Mouse (Mus musculus) liver, embryonic 16.5 days (tissue): ENCODE data around the gene Trio. TPM values are rescaled to one million over a fixed set of nuclear protein-coding genes. Genes with fewer than 3 reads are reported as not detected.

ENCODE experiments used
- ATAC-seq: fragments of 200-750 bp; cut with Nextera tagmentation; 2 replicates; pipeline ENCODE4 v1.8.0; 2017; ENCODE audit warnings: low read depth, mild to moderate bottlenecking, moderate number of reproducible peaks, moderate library complexity
- H3K27ac ChIP-seq: fragments of 300-500 bp; sonication (generic); 2 replicates; pipeline ENCODE4 v1.5.1; 2014; ENCODE audit warnings: mild to moderate bottlenecking, low read length
- H3K27me3 ChIP-seq: fragments of 300-500 bp; sonication (generic); 2 replicates; pipeline ENCODE4 v1.6.1; 2014; ENCODE audit warnings: low read depth, low read length, mixed read lengths; ENCODE audit not compliant: control insufficient read depth, insufficient read depth
- H3K36me3 ChIP-seq: fragments of 300-500 bp; sonication (generic); 2 replicates; pipeline ENCODE4 v1.6.1; 2014; ENCODE audit warnings: mild to moderate bottlenecking; ENCODE audit not compliant: control insufficient read depth, insufficient read depth
- H3K4me1 ChIP-seq: fragments of 300-500 bp; sonication (generic); 2 replicates; pipeline ENCODE4 v1.6.1; 2014; ENCODE audit warnings: low read depth, low read length, mixed read lengths; ENCODE audit not compliant: control insufficient read depth
- H3K4me2 ChIP-seq: fragments of 300-500 bp; sonication (generic); 2 replicates; pipeline ENCODE4 v1.6.1; 2014; ENCODE audit warnings: low read depth, low read length, mixed read lengths
- H3K4me3 ChIP-seq: fragments of 300-500 bp; sonication (generic); 2 replicates; pipeline ENCODE4 v1.5.1; 2014; ENCODE audit warnings: low read depth, mild to moderate bottlenecking, low read length
- H3K9ac ChIP-seq: fragments of 300-500 bp; sonication (generic); 2 replicates; pipeline ENCODE4 v1.6.1; 2014; ENCODE audit warnings: low read depth, low read length
- H3K9me3 ChIP-seq: fragments of 300-500 bp; sonication (generic); replicated peaks from 2 replicates; pipeline ENCODE4 v1.6.1; 2016; ENCODE audit warnings: low read length; ENCODE audit not compliant: control insufficient read depth
- WGBS: fragments of 180-500 bp; shearing (Covaris S2); extraction: QIAGEN DNeasy Blood & Tissue Kit; methylation state at CpG from one replicate; pipeline ENCODE4 v1.1.7; 2014; ENCODE audit not compliant: insufficient replicate concordance; 5-methylcytosine and 5-hydroxymethylcytosine counted together
- polyA plus RNA-seq: library from polyadenylated mRNA; unstranded; fragments of >200 nt; fragmentation: Nextera tagmentation; extraction: Ambion mirVana; gene quantifications from 2 replicates; pipeline ENCODE4 v1.2.1, GENCODE M21; 2015

Trio gene
- polyA plus RNA-seq, 1 experiment from 2014 or later = 3.2 TPM

- Histone ChIP-seq H3K4me3 (no peak overlapping the region), H3K9ac (no peak overlapping the region), H3K4me1 (peaks cover 4% of the 10 kb centered on the region), H3K9me3 (no peaks in the 10 kb centered on the region), H3K27ac (no peak overlapping the region), H3K4me2 (no peak overlapping the region), H3K36me3 (no peaks in the 10 kb centered on the region), H3K27me3 (no peaks in the 10 kb centered on the region)
- ATAC-seq = no peak
- WGBS = 39% methylated on average over 4 of the region's 4 CpGs
These were observed 24.3 kb downstream of the Trio start for GRCm38 (mm10) chr15:28001299-28001698.

DNA sequence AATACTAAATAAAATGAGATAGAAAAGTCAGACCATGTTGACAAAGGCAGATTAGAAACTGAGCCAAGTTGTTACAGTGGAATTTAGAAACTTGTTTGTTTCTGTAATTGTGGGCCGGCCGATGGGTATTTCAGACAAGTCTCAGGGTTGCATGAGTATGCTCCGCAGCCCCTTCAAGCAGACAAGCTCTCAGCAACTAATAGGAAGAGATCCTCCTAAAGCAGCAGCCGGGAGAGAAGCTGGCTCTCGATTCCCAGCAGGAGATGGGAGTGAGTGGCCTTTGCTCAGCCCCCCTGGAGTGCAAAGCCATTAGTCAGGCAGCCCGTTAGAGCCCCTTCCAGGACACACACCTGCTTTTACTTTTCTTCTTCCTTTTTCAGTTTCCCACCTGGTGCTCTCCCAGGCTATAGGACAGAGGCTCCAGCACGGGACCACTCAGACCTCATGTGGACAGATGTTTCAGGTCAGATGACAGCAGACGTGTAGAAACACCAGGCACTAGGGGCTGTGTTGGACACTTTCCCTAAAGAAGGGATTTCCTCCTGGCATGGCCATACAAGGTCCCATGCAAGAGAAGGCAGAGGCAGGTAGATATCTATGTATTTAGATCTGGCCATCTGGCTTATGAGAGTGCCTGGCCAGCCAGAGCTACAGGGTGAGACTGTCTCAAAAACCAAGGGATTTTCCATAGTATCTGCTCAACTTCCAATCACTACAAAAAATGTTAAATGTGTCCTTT, 26.9 kb downstream of the Trio start:
- H3K9me3 ChIP-seq = no peaks in the 10 kb centered on the region
- peaks cover 4% of the 10 kb centered on the region for H3K4me1 ChIP-seq
- H3K4me3 ChIP-seq = no peak overlapping the region
- no peak overlapping the region for H3K27ac ChIP-seq
- 40% methylated on average over 8 of the region's 8 CpGs for WGBS
- no peak for ATAC-seq
- no peaks in the 10 kb centered on the region for H3K36me3 ChIP-seq
- H3K27me3 ChIP-seq = no peaks in the 10 kb centered on the region
- no peak overlapping the region for H3K4me2 ChIP-seq
- no peak overlapping the region for H3K9ac ChIP-seq

GRCm38 (mm10) chr15:27997917-27998316, 27.7 kb downstream of the Trio start:
- Histone ChIP-seq H3K36me3 (no peaks in the 10 kb centered on the region), H3K9ac (no peak overlapping the region), H3K4me1 (peaks cover 4% of the 10 kb centered on the region), H3K4me3 (no peak overlapping the region), H3K9me3 (no peaks in the 10 kb centered on the region), H3K27me3 (no peaks in the 10 kb centered on the region), H3K4me2 (no peak overlapping the region), H3K27ac (no peak overlapping the region)
- WGBS = 50% methylated on average over 8 of the region's 8 CpGs
- ATAC-seq = no peak

DNA sequence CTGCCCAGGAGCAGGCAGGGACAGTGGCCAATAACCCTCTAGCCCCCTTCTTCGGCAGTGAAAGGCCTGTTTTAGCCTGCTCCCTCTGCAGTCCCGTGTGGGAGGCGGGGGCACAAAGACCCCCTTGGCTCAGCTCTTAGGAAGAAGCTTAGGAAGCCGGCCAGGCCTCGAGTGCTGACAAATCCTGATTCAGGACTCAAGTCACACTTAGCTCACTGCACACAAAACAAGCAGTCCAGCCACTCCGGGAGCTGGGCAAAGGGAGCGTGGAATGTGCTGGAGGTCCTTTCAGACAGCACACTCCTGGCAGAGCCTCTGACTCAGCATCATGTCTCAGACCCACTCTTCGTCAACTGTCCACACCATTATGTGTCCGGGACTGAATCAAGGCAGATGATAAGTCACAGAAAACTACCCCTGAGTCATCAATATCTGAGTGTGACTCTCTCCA, 28.2 kb downstream of the Trio start:
- H3K4me1 ChIP-seq = peaks cover 4% of the 10 kb centered on the region
- H3K4me3 ChIP-seq = no peak overlapping the region
- ATAC-seq = no peak
- H3K27me3 ChIP-seq = no peaks in the 10 kb centered on the region
- H3K27ac ChIP-seq = no peak overlapping the region
- H3K4me2 ChIP-seq = no peak overlapping the region
- H3K9ac ChIP-seq = no peak overlapping the region
- 58% methylated on average over 9 of the region's 9 CpGs for WGBS
- no peaks in the 10 kb centered on the region for H3K36me3 ChIP-seq
- no peaks in the 10 kb centered on the region for H3K9me3 ChIP-seq

- ATAC-seq = no peak
- H3K4me3 ChIP-seq = no peak overlapping the region
- H3K36me3 ChIP-seq = no peaks in the 10 kb centered on the region
- 67% methylated on average over 4 of the region's 4 CpGs for WGBS
- no peaks in the 10 kb centered on the region for H3K27me3 ChIP-seq
- peaks cover 6% of the 10 kb centered on the region for H3K4me1 ChIP-seq
- no peak overlapping the region for H3K27ac ChIP-seq
- H3K9ac ChIP-seq = no peak overlapping the region
- no peaks in the 10 kb centered on the region for H3K9me3 ChIP-seq
- no peak overlapping the region for H3K4me2 ChIP-seq
These were observed 28.9 kb downstream of the Trio start for GRCm38 (mm10) chr15:27996750-27997149.

DNA sequence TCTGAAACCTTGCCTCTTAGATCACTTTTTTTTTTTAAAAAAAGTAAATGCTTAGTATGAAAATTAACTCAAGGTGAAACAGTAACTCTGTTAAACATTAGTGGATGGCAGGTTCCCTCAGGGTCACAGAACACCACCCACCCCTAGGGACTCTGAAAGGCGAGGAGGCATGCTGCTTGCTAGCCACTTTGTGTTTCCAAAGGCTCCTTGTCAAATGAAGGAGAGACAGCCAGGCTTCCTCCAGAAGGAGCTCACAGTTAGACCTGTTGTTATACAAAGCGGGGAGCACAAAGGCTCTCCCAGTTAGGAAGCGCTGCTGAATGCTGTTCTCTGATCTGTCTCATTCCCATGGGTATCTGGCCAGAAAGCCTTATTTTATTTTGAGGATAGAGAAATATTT, 30.2 kb downstream of the Trio start:
- Histone ChIP-seq H3K4me3 (no peak overlapping the region), H3K9me3 (no peaks in the 10 kb centered on the region), H3K36me3 (no peaks in the 10 kb centered on the region), H3K4me1 (peaks cover 8% of the 10 kb centered on the region), H3K4me2 (no peak overlapping the region), H3K27ac (no peak overlapping the region), H3K27me3 (no peaks in the 10 kb centered on the region), H3K9ac (no peak overlapping the region)
- ATAC-seq = peak; percentile 45; the same call in 1 of the 2 replicates
- WGBS = 59% methylated on average over 3 of the region's 3 CpGs

DNA sequence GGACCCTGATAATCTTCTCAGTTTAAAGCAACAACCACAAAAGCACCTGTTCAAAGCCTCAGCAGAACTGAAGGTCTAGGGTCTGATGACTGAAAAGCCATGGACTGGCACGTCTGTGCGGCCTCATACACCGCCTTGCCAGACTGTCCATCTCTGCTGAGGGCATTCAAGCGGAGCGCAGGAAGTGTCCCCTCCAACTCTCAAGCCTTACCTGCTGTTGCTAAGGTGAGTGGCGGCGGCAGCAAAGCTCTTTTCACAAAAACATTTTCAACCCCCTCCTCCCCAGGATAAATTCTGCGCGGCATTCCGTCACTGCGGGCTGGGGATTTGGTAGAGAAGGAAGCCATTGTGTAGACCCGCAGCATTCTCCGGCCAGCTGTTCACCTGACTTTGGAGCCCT, 30.8 kb downstream of the Trio start:
- Histone ChIP-seq H3K4me1 (peaks cover 8% of the 10 kb centered on the region), H3K36me3 (no peaks in the 10 kb centered on the region), H3K9ac (no peak overlapping the region), H3K4me3 (peak overlapping the region; percentile 26), H3K27me3 (no peaks in the 10 kb centered on the region), H3K9me3 (no peaks in the 10 kb centered on the region), H3K4me2 (no peak overlapping the region), H3K27ac (no peak overlapping the region)
- ATAC-seq = no peak
- 70% methylated on average over 13 of the region's 13 CpGs for WGBS

- no peak overlapping the region for H3K27ac ChIP-seq
- no peak overlapping the region for H3K4me3 ChIP-seq
- ATAC-seq = no peak
- no peaks in the 10 kb centered on the region for H3K27me3 ChIP-seq
- peaks cover 8% of the 10 kb centered on the region for H3K4me1 ChIP-seq
- no peaks in the 10 kb centered on the region for H3K36me3 ChIP-seq
- no peak overlapping the region for H3K4me2 ChIP-seq
- H3K9ac ChIP-seq = no peak overlapping the region
- WGBS = 55% methylated on average over 7 of the region's 7 CpGs
- H3K9me3 ChIP-seq = no peaks in the 10 kb centered on the region
These were observed 32.1 kb downstream of the Trio start for GRCm38 (mm10) chr15:27993528-27993927.

DNA sequence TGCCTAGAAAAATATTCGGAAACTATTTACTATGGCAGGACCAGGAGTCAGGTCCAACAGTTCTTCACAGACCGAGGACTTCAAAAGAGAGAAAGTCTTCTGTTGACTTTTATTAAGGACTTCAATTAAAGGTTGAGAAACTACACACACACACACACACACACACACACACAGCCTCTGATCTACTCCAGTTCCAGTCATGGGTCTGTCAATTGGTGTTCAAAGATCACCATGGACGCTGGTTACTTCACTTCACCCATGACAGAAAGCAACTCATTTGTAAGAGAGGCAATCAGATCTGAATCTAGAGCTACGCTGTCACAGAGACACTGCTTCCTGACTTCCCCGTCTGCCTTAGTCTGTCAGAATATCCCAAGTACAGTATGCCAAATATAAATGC, 33.1 kb downstream of the Trio start:
- 41% methylated on average over 5 of the region's 5 CpGs for WGBS
- no peaks in the 10 kb centered on the region for H3K36me3 ChIP-seq
- no peak overlapping the region for H3K4me3 ChIP-seq
- no peak overlapping the region for H3K27ac ChIP-seq
- no peaks in the 10 kb centered on the region for H3K9me3 ChIP-seq
- ATAC-seq = peak; percentile 53
- no peak overlapping the region for H3K4me2 ChIP-seq
- H3K27me3 ChIP-seq = no peaks in the 10 kb centered on the region
- H3K4me1 ChIP-seq = peaks cover 8% of the 10 kb centered on the region
- H3K9ac ChIP-seq = no peak overlapping the region
